Mouse (Mus musculus) liver, embryonic 16.5 days (tissue): ENCODE measurements around the gene Zfp523. TPM values are rescaled to one million over a fixed set of nuclear protein-coding genes. Genes with fewer than 3 reads are reported as not detected.

Source experiments
- ATAC-seq: fragments of 200-750 bp; cut with Nextera tagmentation; 2 replicates; pipeline ENCODE4 v1.8.0; 2017; ENCODE audit warnings: low read depth, mild to moderate bottlenecking, moderate number of reproducible peaks, moderate library complexity
- H3K27ac ChIP-seq: fragments of 300-500 bp; sonication (generic); 2 replicates; pipeline ENCODE4 v1.5.1; 2014; ENCODE audit warnings: mild to moderate bottlenecking, low read length
- H3K27me3 ChIP-seq: fragments of 300-500 bp; sonication (generic); 2 replicates; pipeline ENCODE4 v1.6.1; 2014; ENCODE audit warnings: low read depth, low read length, mixed read lengths; ENCODE audit not compliant: control insufficient read depth, insufficient read depth
- H3K36me3 ChIP-seq: fragments of 300-500 bp; sonication (generic); 2 replicates; pipeline ENCODE4 v1.6.1; 2014; ENCODE audit warnings: mild to moderate bottlenecking; ENCODE audit not compliant: control insufficient read depth, insufficient read depth
- H3K4me1 ChIP-seq: fragments of 300-500 bp; sonication (generic); 2 replicates; pipeline ENCODE4 v1.6.1; 2014; ENCODE audit warnings: low read depth, low read length, mixed read lengths; ENCODE audit not compliant: control insufficient read depth
- H3K4me2 ChIP-seq: fragments of 300-500 bp; sonication (generic); 2 replicates; pipeline ENCODE4 v1.6.1; 2014; ENCODE audit warnings: low read depth, low read length, mixed read lengths
- H3K4me3 ChIP-seq: fragments of 300-500 bp; sonication (generic); 2 replicates; pipeline ENCODE4 v1.5.1; 2014; ENCODE audit warnings: low read depth, mild to moderate bottlenecking, low read length
- H3K9ac ChIP-seq: fragments of 300-500 bp; sonication (generic); 2 replicates; pipeline ENCODE4 v1.6.1; 2014; ENCODE audit warnings: low read depth, low read length
- H3K9me3 ChIP-seq: fragments of 300-500 bp; sonication (generic); replicated peaks from 2 replicates; pipeline ENCODE4 v1.6.1; 2016; ENCODE audit warnings: low read length; ENCODE audit not compliant: control insufficient read depth
- WGBS: fragments of 180-500 bp; shearing (Covaris S2); extraction: QIAGEN DNeasy Blood & Tissue Kit; methylation state at CpG from one replicate; pipeline ENCODE4 v1.1.7; 2014; ENCODE audit not compliant: insufficient replicate concordance; 5-methylcytosine and 5-hydroxymethylcytosine counted together
- polyA plus RNA-seq: library from polyadenylated mRNA; unstranded; fragments of >200 nt; fragmentation: Nextera tagmentation; extraction: Ambion mirVana; gene quantifications from 2 replicates; pipeline ENCODE4 v1.2.1, GENCODE M21; 2015

Gene Zfp523
- polyA plus RNA-seq, 1 experiment from 2014 or later = 6.2 TPM

GRCm38 (mm10) chr17:28150456-28150855 lies 26.5 kb upstream of the Zfp523 start:
- ATAC-seq = no peak
- 65% methylated on average over 12 of the region's 12 CpGs for WGBS

GRCm38 (mm10) chr17:28153095-28153494 lies 23.8 kb upstream of the Zfp523 start:
- H3K27me3 ChIP-seq = no peaks in the 10 kb centered on the region
- no peaks in the 10 kb centered on the region for H3K36me3 ChIP-seq
- H3K4me2 ChIP-seq = no peak overlapping the region
- no peak overlapping the region for H3K9ac ChIP-seq
- no peaks in the 10 kb centered on the region; the same call in none of the 2 replicates for H3K4me1 ChIP-seq
- ATAC-seq = peak; percentile 72
- H3K9me3 ChIP-seq = no peaks in the 10 kb centered on the region
- H3K27ac ChIP-seq = no peak overlapping the region
- 51% methylated on average over 6 of the region's 6 CpGs for WGBS
- no peak overlapping the region for H3K4me3 ChIP-seq

More at GRCm38 (mm10) chr17:28150456-28150855, 26.5 kb upstream of the Zfp523 start:
- Histone ChIP-seq H3K4me3 (no peak overlapping the region), H3K9me3 (no peaks in the 10 kb centered on the region), H3K27ac (no peak overlapping the region), H3K4me2 (no peak overlapping the region), H3K36me3 (no peaks in the 10 kb centered on the region), H3K9ac (no peak overlapping the region), H3K27me3 (peaks cover 5% of the 10 kb centered on the region; the same call in 1 of the 2 replicates), H3K4me1 (no peaks in the 10 kb centered on the region; the same call in none of the 2 replicates)

GRCm38 (mm10) chr17:28154970-28155369 lies 22.0 kb upstream of the Zfp523 start:
- H3K27me3 ChIP-seq = no peaks in the 10 kb centered on the region
- no peak overlapping the region for H3K4me3 ChIP-seq
- no peaks in the 10 kb centered on the region; the same call in none of the 2 replicates for H3K4me1 ChIP-seq
- H3K36me3 ChIP-seq = no peaks in the 10 kb centered on the region
- H3K4me2 ChIP-seq = no peak overlapping the region
- WGBS = 68% methylated on average over 8 of the region's 8 CpGs
- no peak overlapping the region for H3K9ac ChIP-seq
- no peaks in the 10 kb centered on the region for H3K9me3 ChIP-seq
- no peak for ATAC-seq
- H3K27ac ChIP-seq = no peak overlapping the region

GRCm38 (mm10) chr17:28160361-28160760 lies 16.6 kb upstream of the Zfp523 start:
- Histone ChIP-seq H3K27me3 (peaks cover 7% of the 10 kb centered on the region; the same call in 1 of the 2 replicates), H3K9me3 (no peaks in the 10 kb centered on the region), H3K27ac (no peak overlapping the region), H3K36me3 (no peaks in the 10 kb centered on the region), H3K4me2 (no peak overlapping the region), H3K4me3 (no peak overlapping the region), H3K9ac (no peak overlapping the region), H3K4me1 (no peaks in the 10 kb centered on the region)
- ATAC-seq = no peak
- 43% methylated on average over 10 of the region's 10 CpGs for WGBS

GRCm38 (mm10) chr17:28161310-28161881 lies 15.5 kb upstream of the Zfp523 start:
- no peaks in the 10 kb centered on the region for H3K4me1 ChIP-seq
- H3K27me3 ChIP-seq = peaks cover 7% of the 10 kb centered on the region; the same call in 1 of the 2 replicates
- no peak overlapping the region for H3K4me3 ChIP-seq
- no peak overlapping the region for H3K9ac ChIP-seq
- H3K36me3 ChIP-seq = no peaks in the 10 kb centered on the region
- no peaks in the 10 kb centered on the region for H3K9me3 ChIP-seq
- no peak for ATAC-seq
- H3K4me2 ChIP-seq = no peak overlapping the region
- WGBS = 24% methylated on average over 11 of the region's 11 CpGs
- H3K27ac ChIP-seq = no peak overlapping the region

- no peak overlapping the region for H3K9ac ChIP-seq
- H3K9me3 ChIP-seq = no peaks in the 10 kb centered on the region
- peaks cover 7% of the 10 kb centered on the region; the same call in 1 of the 2 replicates for H3K27me3 ChIP-seq
- 6% methylated on average over 6 of the region's 6 CpGs for WGBS
- no peaks in the 10 kb centered on the region for H3K36me3 ChIP-seq
- H3K4me3 ChIP-seq = no peak overlapping the region
- no peaks in the 10 kb centered on the region for H3K4me1 ChIP-seq
- H3K4me2 ChIP-seq = no peak overlapping the region
- H3K27ac ChIP-seq = no peak overlapping the region
- ATAC-seq = peak; percentile 35; the same call in 1 of the 2 replicates
These were observed 13.3 kb upstream of the Zfp523 start for GRCm38 (mm10) chr17:28163666-28164065.

- no peaks in the 10 kb centered on the region for H3K36me3 ChIP-seq
- no peak for ATAC-seq
These were observed 6.2 kb upstream of the Zfp523 start for GRCm38 (mm10) chr17:28170460-28171305.

GRCm38 (mm10) chr17:28172690-28173089 lies 4.2 kb upstream of the Zfp523 start:
- H3K27ac ChIP-seq = no peak overlapping the region
- H3K4me3 ChIP-seq = no peak overlapping the region
- no peak overlapping the region for H3K9ac ChIP-seq
- no peaks in the 10 kb centered on the region for H3K36me3 ChIP-seq
- ATAC-seq = no peak
- H3K4me2 ChIP-seq = no peak overlapping the region
- no peaks in the 10 kb centered on the region for H3K27me3 ChIP-seq
- no peaks in the 10 kb centered on the region for H3K9me3 ChIP-seq
- WGBS = 58% methylated on average over 9 of the region's 9 CpGs
- peaks cover 7% of the 10 kb centered on the region for H3K4me1 ChIP-seq

More at GRCm38 (mm10) chr17:28170460-28171305, 6.2 kb upstream of the Zfp523 start:
- no peaks in the 10 kb centered on the region for H3K9me3 ChIP-seq
- H3K9ac ChIP-seq = no peak overlapping the region
- WGBS = 74% methylated on average over 6 of the region's 6 CpGs
- no peak overlapping the region for H3K4me2 ChIP-seq
- no peaks in the 10 kb centered on the region for H3K27me3 ChIP-seq
- H3K4me3 ChIP-seq = no peak overlapping the region
- H3K4me1 ChIP-seq = no peaks in the 10 kb centered on the region
- no peak overlapping the region for H3K27ac ChIP-seq

GRCm38 (mm10) chr17:28177540-28178046 lies 664 bp downstream of the Zfp523 start:
- peak overlapping the region; percentile 73 for H3K4me3 ChIP-seq
- 4% methylated on average over 18 of the region's 22 CpGs for WGBS
- H3K27me3 ChIP-seq = no peaks in the 10 kb centered on the region
- peaks cover 17% of the 10 kb centered on the region for H3K4me1 ChIP-seq
- peak; percentile 70 for ATAC-seq
- H3K9me3 ChIP-seq = no peaks in the 10 kb centered on the region
- peak overlapping the region; percentile 62 for H3K27ac ChIP-seq
- H3K4me2 ChIP-seq = peak overlapping the region; percentile 76
- no peaks in the 10 kb centered on the region for H3K36me3 ChIP-seq
- peak overlapping the region; percentile 75 for H3K9ac ChIP-seq
